Mouse (Mus musculus) bone marrow macrophage, adult 2 months (primary cell): ENCODE measurements around the gene Nsmce1. TPM values are rescaled to one million over a fixed set of nuclear protein-coding genes. Genes with fewer than 3 reads are reported as not detected.
"Not testable (repeated sequence)": the region's sequence is repeated elsewhere in the genome, so short reads cannot be mapped to it uniquely, and the experiment has no call there.

Source experiments
- H3K27ac ChIP-seq: 2 replicates; pipeline ENCODE4 v1.5.1; 2012; ENCODE audit warnings: low read depth, low read length; ENCODE audit not compliant: insufficient read depth
- H3K4me1 ChIP-seq: 2 replicates; pipeline ENCODE4 v1.6.1; 2012; ENCODE audit warnings: low read length; ENCODE audit not compliant: control insufficient read depth, insufficient read depth
- H3K4me3 ChIP-seq: 2 replicates; pipeline ENCODE4 v1.5.1; 2012; ENCODE audit warnings: mild to moderate bottlenecking, low read length, moderate library complexity; ENCODE audit not compliant: insufficient read depth
- CTCF ChIP-seq: IDR thresholded peaks from 2 replicates; pipeline ENCODE4 v1.5.1; 2012; ENCODE audit warnings: low read depth, mild to moderate bottlenecking, low read length, moderate library complexity
- POLR2A ChIP-seq: IDR thresholded peaks from 2 replicates; pipeline ENCODE4 v1.6.1; 2012; ENCODE audit warnings: mild to moderate bottlenecking, low read depth, low read length, borderline replicate concordance
- polyA plus RNA-seq: library from polyadenylated mRNA; stranded (reverse); fragments of >200 nt; gene quantifications from 2 replicates; pipeline ENCODE4 v1.2.4, GENCODE M21; 2012; ENCODE audit not compliant: missing spikeins, insufficient read depth, insufficient read length

Gene Nsmce1
- polyA plus RNA-seq, 1 experiment = 31.9 TPM

GRCm38 (mm10) chr7:125444464-125445401 lies 46.7 kb downstream of the Nsmce1 start, which contains the start of gene Kdm8:
TSS of gene Kdm8 (plus strand) at chr7:125444676.
- TF ChIP-seq POLR2A = no peak
- no peak for TF ChIP-seq CTCF

GRCm38 (mm10) chr7:125444076-125444463 lies 47.3 kb downstream of the Nsmce1 start:
- H3K27ac ChIP-seq = peak overlapping the region; percentile 38
- no peak for TF ChIP-seq POLR2A
- no peak for TF ChIP-seq CTCF
- H3K4me1 ChIP-seq = peaks cover 13% of the 10 kb centered on the region
- peak overlapping the region; percentile 74 for H3K4me3 ChIP-seq

More at GRCm38 (mm10) chr7:125444464-125445401, 46.7 kb downstream of the Nsmce1 start, which contains the start of gene Kdm8:
- Histone ChIP-seq H3K4me1 (peaks cover 13% of the 10 kb centered on the region), H3K27ac (peak within 1 kb of the TSS; percentile 92), H3K4me3 (peak within 1 kb of the TSS; percentile 74)

GRCm38 (mm10) chr7:125442323-125442722 lies 49.1 kb downstream of the Nsmce1 start:
- no peak for TF ChIP-seq CTCF
- TF ChIP-seq POLR2A = no peak
- Histone ChIP-seq H3K27ac (no peak overlapping the region), H3K4me1 (peaks cover 13% of the 10 kb centered on the region)

GRCm38 (mm10) chr7:125434666-125435290 lies 56.6 kb downstream of the Nsmce1 start:
- no peaks in the 10 kb centered on the region for H3K4me1 ChIP-seq
- no peak overlapping the region for H3K4me3 ChIP-seq
- no peak overlapping the region for H3K27ac ChIP-seq
- TF ChIP-seq POLR2A (no peak), CTCF (no peak)

More at GRCm38 (mm10) chr7:125442323-125442722, 49.1 kb downstream of the Nsmce1 start:
- H3K4me3 ChIP-seq = no peak overlapping the region

- Histone ChIP-seq H3K4me3 (no peak overlapping the region), H3K4me1 (no peaks in the 10 kb centered on the region), H3K27ac (no peak overlapping the region)
- TF ChIP-seq POLR2A (no peak), CTCF (no peak)
These were observed 57.5 kb downstream of the Nsmce1 start for GRCm38 (mm10) chr7:125433874-125434273.

- no peak for TF ChIP-seq CTCF
- TF ChIP-seq POLR2A = no peak
- Histone ChIP-seq H3K4me3 (no peak overlapping the region), H3K4me1 (no peaks in the 10 kb centered on the region), H3K27ac (no peak overlapping the region)
These were observed 61.1 kb downstream of the Nsmce1 start for GRCm38 (mm10) chr7:125430170-125430842.

GRCm38 (mm10) chr7:125428816-125429500 lies 62.4 kb downstream of the Nsmce1 start:
- H3K4me1 ChIP-seq, H3K27ac ChIP-seq, H3K4me3 ChIP-seq: not testable (repeated sequence)

GRCm38 (mm10) chr7:125428381-125428780 lies 63.0 kb downstream of the Nsmce1 start:
- H3K27ac ChIP-seq = no peak overlapping the region
- TF ChIP-seq CTCF = no peak
- no peak for TF ChIP-seq POLR2A
- no peak overlapping the region for H3K4me3 ChIP-seq
- no peaks in the 10 kb centered on the region for H3K4me1 ChIP-seq

GRCm38 (mm10) chr7:125427492-125428090 lies 63.8 kb downstream of the Nsmce1 start:
- H3K27ac ChIP-seq = no peak overlapping the region
- no peak overlapping the region for H3K4me3 ChIP-seq
- TF ChIP-seq CTCF (no peak), POLR2A (no peak)
- H3K4me1 ChIP-seq = peaks cover 5% of the 10 kb centered on the region
